Mouse (Mus musculus) left cerebral cortex, adult 18-20 months (tissue): Measurements from ENCODE around the gene Faim2. TPM values are rescaled to one million over a fixed set of nuclear protein-coding genes. Genes with fewer than 3 reads are reported as not detected.

Experiments
- DNase-seq, 2 experiments: peaks; one replicate each; pipeline ENCODE4 v3.0.0; 2021 to 2022; ENCODE audit warnings: low spot score in 2 of 2, mixed read lengths in 1 of 2
- total RNA-seq, 2 experiments: library from RNA; stranded (reverse); gene quantifications; 2 replicates each; pipeline ENCODE4 v1.2.3; 2021

The Faim2 gene
- total RNA-seq, 2 experiments from 2014 or later = 451 to 453 TPM

GRCm38 (mm10) chr15:99510621-99511020 is 17.3 kb downstream of the Faim2 start:
- no peak for DNase-seq

- DNase-seq = no peak
Observed at GRCm38 (mm10) chr15:99509840-99510239, 18.1 kb downstream of the Faim2 start.

- no peak for DNase-seq
Observed at GRCm38 (mm10) chr15:99505324-99506095, 22.5 kb downstream of the Faim2 start.

GRCm38 (mm10) chr15:99503256-99503655 is 24.7 kb downstream of the Faim2 start:
- DNase-seq = no peak

- DNase-seq = no peak
Observed at GRCm38 (mm10) chr15:99502311-99502831, 25.6 kb downstream of the Faim2 start.

GRCm38 (mm10) chr15:99501292-99502260 is 26.4 kb downstream of the Faim2 start:
- peak; percentile 61 to 72 for DNase-seq

GRCm38 (mm10) chr15:99500320-99500719 is 27.6 kb downstream of the Faim2 start:
- no peak for DNase-seq

GRCm38 (mm10) chr15:99499726-99500125 is 28.2 kb downstream of the Faim2 start:
- DNase-seq = no peak

GRCm38 (mm10) chr15:99498781-99499180 is 29.2 kb downstream of the Faim2 start:
- no peak for DNase-seq

GRCm38 (mm10) chr15:99498356-99498755 is 29.6 kb downstream of the Faim2 start:
- DNase-seq = no peak

- DNase-seq = peak; percentile 63 to 75
Observed at GRCm38 (mm10) chr15:99497527-99498242, 30.3 kb downstream of the Faim2 start.

- DNase-seq = peak; percentile 63 to 71
Observed at GRCm38 (mm10) chr15:99497061-99497460, 30.9 kb downstream of the Faim2 start.

- no peak for DNase-seq
Observed at GRCm38 (mm10) chr15:99484745-99485144, 43.2 kb downstream of the Faim2 start.

- DNase-seq = no peak
Observed at GRCm38 (mm10) chr15:99475814-99476213, 52.2 kb downstream of the Faim2 start.

- DNase-seq = peak; percentile 79 to 88
Observed at GRCm38 (mm10) chr15:99474576-99474926, 53.4 kb downstream of the Faim2 start, which contains the start of gene Bcdin3d. Bcdin3d (minus strand) TSS chr15:99474730.

- DNase-seq = peak; percentile 40 to 52
Observed at GRCm38 (mm10) chr15:99473801-99474575, 54.0 kb downstream of the Faim2 start.

GRCm38 (mm10) chr15:99472972-99473371 is 55.0 kb downstream of the Faim2 start:
- no peak for DNase-seq

- DNase-seq = no peak
Observed at GRCm38 (mm10) chr15:99471677-99472063, 56.3 kb downstream of the Faim2 start.

- peak; percentile 33 to 48 for DNase-seq
Observed at GRCm38 (mm10) chr15:99470971-99471676, 56.8 kb downstream of the Faim2 start.
